In the genomic region with DNA sequence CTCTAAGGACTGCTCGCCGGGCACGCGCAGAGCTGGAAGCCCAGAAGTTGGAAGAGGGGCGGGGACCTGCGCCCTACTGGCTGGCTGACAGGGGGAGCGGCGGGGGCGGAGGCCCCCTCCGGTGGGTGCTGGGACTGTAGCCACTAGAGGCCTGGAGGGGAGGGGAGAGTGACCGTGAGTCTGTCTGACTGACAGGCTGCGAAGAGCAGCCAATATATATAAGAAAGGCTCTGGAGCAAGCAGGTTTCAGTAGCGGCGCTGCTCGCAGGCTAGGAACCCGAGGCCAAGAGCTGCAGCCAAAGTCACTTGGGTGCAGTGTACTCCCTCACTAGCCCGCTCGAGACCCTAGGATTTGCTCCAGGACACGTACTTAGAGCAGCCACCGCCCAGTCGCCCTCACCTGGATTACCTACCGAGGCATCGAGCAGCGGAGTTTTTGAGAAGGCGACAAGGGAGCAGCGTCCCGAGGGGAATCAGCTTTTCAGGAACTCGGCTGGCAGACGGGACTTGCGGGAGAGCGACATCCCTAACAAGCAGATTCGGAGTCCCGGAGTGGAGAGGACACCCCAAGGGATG, we compare ENCODE assay signal across 8 mouse cellular contexts. TPM values are rescaled to one million over a fixed set of nuclear protein-coding genes. Genes with fewer than 3 reads are reported as not detected.
DNase-seq lines count a peak whose midpoint lies in the region; ATAC-seq and TF ChIP-seq lines count a peak whose summit lies in the region.

TSS of gene Dll4 (plus strand) at position 217 of the 576 bp plus-strand sequence.

- TF ChIP-seq POLR2A in ES-Bruce4 (IDR thresholded peaks at IDR 0.05; ENCODE audit: insufficient read depth, low read length), result no peak

- peak within 1 kb of the TSS; percentile 71 for H3K4me3 ChIP-seq in ES-Bruce4 (ENCODE audit: low read depth, low read length)
- peak within 1 kb of the TSS; percentile 61 for H3K4me3 ChIP-seq in embryonic facial prominence, embryonic 10.5 days
- peak within 1 kb of the TSS; percentile 73 for H3K4me3 ChIP-seq in heart, postnatal 0 days (ENCODE audit: low read depth, low read length)

- H3K9ac ChIP-seq in ES-Bruce4 (ENCODE audit: low read depth, poor library complexity, severe bottlenecking), result no peak within 1 kb of the TSS
- peak within 1 kb of the TSS; percentile 70 for H3K9ac ChIP-seq in heart, postnatal 0 days (replicated peaks; ENCODE audit: low read depth, low read length)

- peak; percentile 57 to 61 for DNase-seq in B cell, adult 2 months
- peak; percentile 69 for DNase-seq in embryonic facial prominence, embryonic 10.5 days (ENCODE audit: low spot score)
- DNase-seq in heart, postnatal 0 days (ENCODE audit: low spot score), result peak; percentile 77
- peak; percentile 89 for DNase-seq in kidney, postnatal 14 days
- no peak for DNase-seq in left cerebral cortex, postnatal 4 days
- no peak for DNase-seq in right cerebral cortex, postnatal 25 days

- peak; percentile 74 for ATAC-seq in heart, postnatal 0 days (ENCODE audit: insufficient read depth, low read depth)
- peak; percentile 31 for ATAC-seq in megakaryocyte, adult 5-6 weeks (ENCODE audit: poor library complexity, severe bottlenecking)

- peaks cover 1% of the 10 kb centered on the region for H3K4me1 ChIP-seq in ES-Bruce4 (ENCODE audit: control insufficient read depth, insufficient read depth, low read length)
- peaks cover 61% of the 10 kb centered on the region for H3K4me1 ChIP-seq in embryonic facial prominence, embryonic 10.5 days
- peaks cover 32% of the 10 kb centered on the region; the same call in 1 of the 2 replicates for H3K4me1 ChIP-seq in heart, postnatal 0 days (ENCODE audit: control insufficient read depth, insufficient read depth)

- WGBS in embryonic facial prominence, embryonic 10.5 days, result under 1% methylated on average over 33 of the region's 33 CpGs
- WGBS in heart, postnatal 0 days, result under 1% methylated on average over 33 of the region's 33 CpGs

- H3K4me2 ChIP-seq in heart, postnatal 0 days (ENCODE audit: low read depth, low read length), result peak within 1 kb of the TSS; percentile 76

- H3K27me3 ChIP-seq in ES-Bruce4 (ENCODE audit: control insufficient read depth, insufficient read depth, low read length, poor library complexity, severe bottlenecking), result peaks cover 15% of the 10 kb centered on the region
- peaks cover 100% of the 10 kb centered on the region for H3K27me3 ChIP-seq in embryonic facial prominence, embryonic 10.5 days (replicated peaks; ENCODE audit: low read depth, poor library complexity, severe bottlenecking)
- H3K27me3 ChIP-seq in heart, postnatal 0 days (ENCODE audit: control insufficient read depth, insufficient read depth, low read length), result peaks cover 89% of the 10 kb centered on the region

- TF ChIP-seq EP300 in ES-Bruce4 (IDR thresholded peaks at IDR 0.05; ENCODE audit: insufficient read depth, low read depth, low read length), result no peak
- no peak for TF ChIP-seq EP300 in heart, postnatal 0 days (IDR thresholded peaks at IDR 0.05; ENCODE audit: low read depth)

- no peak within 1 kb of the TSS for H3K27ac ChIP-seq in ES-Bruce4 (ENCODE audit: insufficient read depth, low read length)
- H3K27ac ChIP-seq in embryonic facial prominence, embryonic 10.5 days (replicated peaks), result 0 out of 2 replicates have a peak within 1 kb of the TSS, but pooled peaks have one; percentile 41
- peak within 1 kb of the TSS; percentile 72 for H3K27ac ChIP-seq in heart, postnatal 0 days (ENCODE audit: low read depth)

- TF ChIP-seq CTCF in ES-Bruce4 (IDR thresholded peaks at IDR 0.05; ENCODE audit: low read depth, low read length), result no peak
- no peak for TF ChIP-seq CTCF in heart, postnatal 0 days (IDR thresholded peaks at IDR 0.05; ENCODE audit: low read depth)

- H3K36me3 ChIP-seq in ES-Bruce4 (ENCODE audit: control insufficient read depth, insufficient read depth, low read length, poor library complexity, severe bottlenecking), result no peaks in the 10 kb centered on the region
- H3K36me3 ChIP-seq in embryonic facial prominence, embryonic 10.5 days (replicated peaks), result no peaks in the 10 kb centered on the region
- H3K36me3 ChIP-seq in heart, postnatal 0 days (replicated peaks; ENCODE audit: control insufficient read depth, insufficient read depth, low read length), result no peaks in the 10 kb centered on the region

- no peaks in the 10 kb centered on the region for H3K9me3 ChIP-seq in ES-Bruce4 (replicated peaks; ENCODE audit: control insufficient read depth, insufficient read depth, low read length, poor library complexity, severe bottlenecking)
- H3K9me3 ChIP-seq in embryonic facial prominence, embryonic 10.5 days, result no peaks in the 10 kb centered on the region
- no peaks in the 10 kb centered on the region for H3K9me3 ChIP-seq in heart, postnatal 0 days (replicated peaks; ENCODE audit: control insufficient read depth, low read length)

- intact Hi-C loops in left cerebral cortex, postnatal 4 days (cut with DNase I), result no loop called here

RNA-seq across cellular contexts. Expression of gene Dll4, which starts in this region (rescaled TPM):
- 0.18 TPM in 1 of 2 replicates, not detected in the other for polyA plus RNA-seq in ES-Bruce4 (2011; ENCODE audit: insufficient read depth, insufficient read length, low read depth, missing spikeins)
- 4.4 and 4.6 TPM in 2 replicates for polyA plus RNA-seq in embryonic facial prominence, embryonic 10.5 days (2016; fragmentation: Nextera tagmentation; extraction: Ambion mirVana)
- total RNA-seq in heart, postnatal 0 days (2014; rRNA removed; ENCODE audit: low replicate concordance), result 5.0 and 6.6 TPM in 2 replicates
- 5.7 and 6.2 TPM in 2 replicates for polyA plus RNA-seq in heart, postnatal 0 days (2015; fragmentation: Nextera tagmentation; extraction: Ambion mirVana)
- total RNA-seq in megakaryocyte, adult 5-6 weeks (2015), result 0.09 TPM in 1 of 2 replicates, not detected in the other
- not detected in 2 replicates for total RNA-seq in megakaryocyte, adult 5-6 weeks (2017)
- 1 to 10 TPM; 5.3 to 6.8 TPM for total RNA-seq in left cerebral cortex, postnatal 4 days (2021)

Comparison
In these comparisons a context has a peak if more than half of its experiments do, and no peak if none do; other contexts are left out.
1. Peak in ATAC-seq in megakaryocyte, adult 5-6 weeks; RNA of the gene not detected or under 1 TPM.
2. DNase-seq: peak in B cell, adult 2 months (2 of 2), embryonic facial prominence, embryonic 10.5 days (single experiment), heart, postnatal 0 days (single experiment) and kidney, postnatal 14 days (single experiment); none in left cerebral cortex, postnatal 4 days (single experiment) and right cerebral cortex, postnatal 25 days (single experiment).
3. Peak in every context shown above with its lines, with median percentiles within 50 percentile points of each other: H3K4me3 ChIP-seq.